Mouse (Mus musculus): ENCODE data around the gene Nsmce1.
A peak's percentile ranks its signal among the peaks of the same experiment; 100 is the strongest.

Gene Nsmce1

GRCm38 (mm10) chr7:125490947-125491735, at the start of gene Nsmce1:
Gene Nsmce1, minus strand, starts transcription at chr7:125491596.
- DNase-seq (ENCODE audit: low spot score) = peak; percentile 85

DNA sequence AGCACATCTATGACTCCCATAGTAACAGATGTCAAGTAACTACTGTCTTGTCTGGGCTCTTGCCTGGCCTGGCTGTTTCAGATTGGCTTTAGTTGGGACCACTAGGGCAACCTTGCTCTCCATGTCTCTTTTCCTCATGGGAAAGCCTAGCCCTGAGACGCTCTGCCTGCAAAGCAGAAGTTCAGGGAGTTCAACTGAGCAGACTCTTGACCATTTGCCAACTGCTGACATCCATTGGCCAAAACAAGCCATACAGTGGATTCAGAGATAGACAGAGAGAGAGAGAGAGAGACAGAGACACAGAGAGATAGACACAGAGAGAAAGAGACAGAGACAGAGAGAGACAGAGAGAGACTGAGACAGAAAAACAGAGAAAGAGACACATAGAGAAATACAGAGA, 49.6 kb upstream of the Nsmce1 start:
- no peak for DNase-seq (ENCODE audit: low spot score)

GRCm38 (mm10) chr7:125539351-125539750, 48.0 kb upstream of the Nsmce1 start:
- no peak for DNase-seq (ENCODE audit: low spot score)

DNA sequence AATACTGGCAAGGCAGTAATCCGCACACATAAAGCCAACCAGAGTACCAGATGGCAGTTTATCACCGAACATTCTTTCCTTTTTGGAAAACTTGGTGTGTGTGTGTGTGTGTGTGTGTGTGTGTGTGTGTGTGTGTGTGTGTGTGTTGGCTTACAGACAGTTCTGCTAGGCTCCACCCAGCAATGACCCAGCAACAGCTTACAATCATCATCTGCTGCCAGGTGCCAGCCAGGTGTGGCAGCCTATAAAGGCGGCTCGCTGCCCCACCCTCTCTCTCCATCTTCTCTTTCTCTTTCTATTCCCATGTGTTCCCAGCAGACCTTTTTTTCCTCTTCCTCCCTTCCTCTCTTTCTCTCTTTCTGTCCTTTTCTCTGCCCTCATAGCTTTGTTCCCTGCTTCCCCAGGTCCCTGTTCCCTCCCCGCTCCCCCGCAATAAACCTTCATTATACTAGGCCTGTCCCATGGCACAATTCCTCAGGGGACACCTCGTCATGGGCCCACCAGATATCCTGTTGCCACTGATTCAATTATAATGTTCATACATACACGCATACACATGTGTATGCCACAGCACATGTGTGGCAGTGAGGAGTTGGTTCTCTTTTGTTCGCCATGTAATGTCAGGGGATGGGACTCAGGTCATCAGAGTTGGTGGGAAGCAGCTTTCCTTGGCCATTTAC, 36.6 kb upstream of the Nsmce1 start:
- no peak for DNase-seq (ENCODE audit: low spot score)

DNA sequence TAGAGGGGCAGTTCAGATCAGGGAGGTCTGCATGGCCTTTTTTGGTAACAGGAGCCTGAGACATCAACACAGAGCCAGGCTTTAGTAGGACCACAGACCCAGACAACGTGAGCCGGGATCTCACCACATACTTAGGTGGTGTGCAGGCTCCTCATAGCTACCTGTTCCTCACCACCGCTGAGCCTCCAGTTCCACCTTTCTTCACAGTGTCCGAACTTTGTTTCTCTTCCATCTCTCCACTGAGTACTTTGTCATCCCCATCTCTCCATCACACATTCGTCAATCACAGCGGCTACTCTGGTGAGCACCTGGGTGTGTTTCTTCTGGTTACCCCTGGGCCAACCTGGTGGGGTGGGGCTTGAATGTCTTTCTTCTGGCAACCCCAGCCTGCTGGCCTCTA, 35.8 kb upstream of the Nsmce1 start:
- DNase-seq (ENCODE audit: low spot score) = no peak

- no peak for DNase-seq (ENCODE audit: low spot score)
Observed at GRCm38 (mm10) chr7:125523051-125523450, 31.7 kb upstream of the Nsmce1 start.

GRCm38 (mm10) chr7:125519715-125520114, 28.3 kb upstream of the Nsmce1 start:
- no peak for DNase-seq (ENCODE audit: low spot score)

DNA sequence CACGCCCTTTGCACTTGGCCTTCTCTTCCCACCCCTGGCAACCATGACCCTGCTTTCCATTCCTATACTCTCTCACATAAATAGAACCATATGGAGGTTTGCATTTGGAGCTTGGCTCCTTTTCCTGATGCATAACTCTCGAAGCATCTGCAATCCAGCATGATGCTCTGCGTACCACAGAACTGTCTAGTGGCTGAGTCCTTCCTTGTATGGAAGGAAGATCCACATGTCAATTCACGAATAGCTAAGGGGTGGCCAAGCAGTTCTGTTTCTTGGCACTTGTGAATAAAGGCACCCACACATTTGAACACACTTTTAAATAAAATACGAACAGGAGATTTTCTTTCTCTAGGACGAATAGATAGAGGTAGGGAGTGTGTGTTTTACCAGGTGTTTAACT, 26.1 kb upstream of the Nsmce1 start:
- no peak for DNase-seq (ENCODE audit: low spot score)

DNA sequence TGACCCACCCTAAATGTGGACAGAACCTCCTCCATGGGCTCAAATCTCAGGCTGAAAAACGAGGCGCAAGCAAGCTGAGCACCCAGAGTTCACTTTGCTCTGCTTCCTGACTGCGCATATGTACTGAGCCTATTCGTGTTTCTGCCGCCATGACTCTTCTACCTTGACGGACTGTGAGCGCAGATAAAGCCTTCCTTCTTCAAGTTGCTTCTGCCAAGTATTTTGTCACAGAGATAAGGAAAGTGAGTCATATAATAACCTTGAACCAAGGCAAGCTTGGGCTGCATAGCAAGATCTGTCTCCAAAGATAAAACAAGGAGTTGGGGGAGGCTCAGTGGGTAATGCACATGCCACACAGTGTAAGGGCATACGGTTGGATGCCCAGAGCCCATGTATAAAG, 25.3 kb upstream of the Nsmce1 start:
- DNase-seq (ENCODE audit: low spot score) = no peak

DNA sequence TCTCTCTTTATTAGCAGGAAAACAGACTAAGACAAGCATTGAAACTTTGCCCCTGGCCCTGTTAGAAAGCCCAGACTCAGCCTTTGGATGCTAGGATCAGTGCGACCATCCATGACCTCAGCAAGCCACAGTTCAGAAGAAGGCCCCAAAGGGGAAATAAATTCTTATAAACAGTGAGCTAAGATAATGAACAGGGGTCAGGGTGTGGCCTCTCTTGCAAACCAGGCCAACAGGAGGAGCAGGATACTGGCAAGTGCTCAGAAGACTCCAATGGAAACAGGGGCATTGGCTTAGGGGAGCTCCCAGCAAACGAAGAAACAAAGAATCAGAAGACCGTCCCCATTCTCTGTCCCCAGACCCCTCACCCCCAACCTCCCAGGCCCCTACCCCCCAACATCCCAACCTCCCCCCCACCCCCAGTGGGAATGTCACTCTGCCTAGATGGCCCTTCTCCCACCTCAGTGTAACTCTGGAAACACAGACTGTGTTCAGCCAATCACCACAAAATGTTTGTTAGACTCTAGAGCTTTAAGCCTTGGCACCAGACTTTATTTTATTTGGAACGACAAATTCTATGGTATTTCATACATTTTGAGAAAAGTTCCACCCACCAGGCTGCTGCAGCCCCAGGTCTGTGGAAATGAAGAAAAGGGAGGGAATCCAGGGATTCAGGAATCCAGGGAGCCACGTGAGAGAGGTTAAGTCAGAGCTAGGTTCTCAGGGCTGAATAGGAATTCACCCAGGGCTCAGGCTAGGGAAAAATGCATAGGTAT, 23.9 kb upstream of the Nsmce1 start:
- DNase-seq (ENCODE audit: low spot score) = no peak

GRCm38 (mm10) chr7:125511852-125512251, 20.5 kb upstream of the Nsmce1 start:
- no peak for DNase-seq (ENCODE audit: low spot score)

DNA sequence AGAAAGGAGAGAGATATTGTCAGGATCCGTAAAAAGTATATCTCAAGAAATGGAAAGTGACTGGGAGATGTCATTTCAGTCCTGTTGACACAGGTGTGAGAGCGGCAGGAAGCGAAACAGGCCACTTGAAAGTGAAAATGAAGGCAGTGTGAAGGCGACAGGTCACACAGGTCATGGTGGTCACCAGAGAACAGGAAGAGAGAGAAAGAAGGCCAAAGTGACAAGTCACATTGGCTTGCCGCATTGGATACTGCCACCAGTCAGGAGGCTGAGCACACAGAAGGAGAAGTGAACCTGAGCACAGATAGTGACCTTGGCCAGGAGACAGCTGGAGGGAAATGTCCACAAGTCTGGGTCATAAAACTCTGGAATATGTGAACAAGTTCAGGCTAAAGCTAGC, 20.0 kb upstream of the Nsmce1 start:
- no peak for DNase-seq (ENCODE audit: low spot score)

DNA sequence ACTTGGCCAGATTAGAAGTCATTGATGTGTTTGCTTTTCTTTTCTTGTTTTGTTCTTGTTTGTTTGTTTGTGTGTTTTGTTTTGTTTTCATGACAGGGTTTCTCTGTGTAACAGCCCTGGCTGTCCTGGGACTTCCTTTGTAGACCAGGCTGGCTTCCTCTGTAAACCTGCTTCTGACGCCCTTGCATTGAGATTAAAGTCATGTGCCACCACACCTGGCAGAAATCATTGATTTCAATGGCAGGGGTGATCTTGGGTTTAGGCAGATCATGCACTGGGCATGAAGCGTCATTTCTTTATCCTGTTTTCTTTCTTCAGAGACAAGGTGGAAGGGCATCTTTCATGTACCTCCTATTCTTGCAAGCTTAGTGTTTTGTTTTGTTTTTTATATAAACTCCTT, 15.9 kb upstream of the Nsmce1 start:
- DNase-seq (ENCODE audit: low spot score) = no peak

DNA sequence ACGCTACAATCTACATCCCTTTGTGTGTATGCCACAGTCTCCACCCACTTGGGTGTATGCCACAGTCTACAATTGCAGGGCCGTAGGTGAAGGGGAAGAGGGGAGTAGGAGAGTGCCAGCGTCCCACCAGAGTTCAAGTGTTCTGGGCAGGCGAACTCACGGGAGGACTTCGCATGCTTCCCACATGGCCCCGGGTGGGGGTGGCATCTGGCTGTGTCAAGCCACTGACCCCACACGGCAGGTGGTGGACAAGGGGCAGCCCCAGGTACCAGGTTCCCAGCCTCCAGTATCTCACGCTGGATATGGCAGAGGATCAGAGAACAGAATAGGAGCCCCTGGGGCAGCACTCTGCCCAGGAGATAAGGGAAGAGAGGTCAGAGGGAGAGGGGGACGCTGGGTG, 14.2 kb upstream of the Nsmce1 start:
- DNase-seq (ENCODE audit: low spot score) = no peak

GRCm38 (mm10) chr7:125504618-125505017, 13.2 kb upstream of the Nsmce1 start:
- no peak for DNase-seq (ENCODE audit: low spot score)

DNA sequence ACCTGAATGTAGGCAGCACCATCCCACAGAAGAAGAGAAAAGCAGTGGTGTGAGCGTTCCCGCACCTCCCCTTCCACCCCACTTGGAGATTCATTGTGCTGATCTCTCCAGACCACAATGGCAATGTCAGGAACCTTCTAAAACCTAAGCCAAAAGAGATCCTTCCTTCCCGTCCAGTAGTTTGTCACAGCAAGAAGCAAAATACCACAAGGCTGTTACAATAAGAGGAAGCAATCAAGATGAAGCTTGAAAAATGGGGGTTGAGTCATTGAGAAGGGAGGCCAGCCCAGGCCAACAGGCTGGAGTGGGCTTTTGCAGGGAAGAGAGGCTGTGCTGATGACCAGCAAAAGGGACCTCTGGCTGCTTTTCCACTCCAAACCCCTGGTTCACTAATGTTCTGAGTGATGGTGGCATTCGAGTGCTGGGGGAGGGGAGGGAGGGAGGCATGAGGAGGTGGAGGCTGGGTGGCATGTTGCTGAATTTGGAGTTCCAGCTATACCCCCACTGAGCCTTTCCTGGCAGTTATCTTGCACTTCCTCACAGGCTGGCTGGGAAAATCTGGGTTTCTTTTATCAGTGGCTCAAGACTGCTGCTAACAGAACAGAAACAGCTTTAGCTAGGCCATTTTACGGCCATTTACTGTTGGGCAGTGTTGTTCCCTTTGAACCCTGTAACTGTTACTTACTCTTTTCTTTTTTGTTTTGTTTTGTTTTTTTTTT, 12.1 kb upstream of the Nsmce1 start:
- no peak for DNase-seq (ENCODE audit: low spot score)

DNA sequence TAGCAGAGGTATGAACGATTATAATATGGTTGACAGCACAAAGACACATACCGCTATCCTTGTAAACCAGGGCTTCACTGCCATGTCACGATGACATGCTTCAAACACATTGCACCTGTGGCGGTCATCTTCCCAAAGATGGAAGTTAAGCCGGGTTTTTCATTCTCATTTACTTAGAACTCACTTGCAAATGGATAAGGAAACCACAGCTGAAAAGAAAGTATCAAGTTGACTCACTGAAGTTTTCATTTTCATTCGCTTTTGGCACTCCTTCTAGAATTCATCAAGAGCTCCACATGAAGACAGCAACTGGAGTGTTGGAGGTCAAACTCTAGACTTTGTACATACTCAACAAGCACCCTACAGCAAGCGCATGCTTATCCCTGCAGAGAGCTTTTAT, 9.5 kb upstream of the Nsmce1 start:
- no peak for DNase-seq (ENCODE audit: low spot score)

- no peak for DNase-seq (ENCODE audit: low spot score)
Observed at GRCm38 (mm10) chr7:125499927-125500868, 8.8 kb upstream of the Nsmce1 start.

DNA sequence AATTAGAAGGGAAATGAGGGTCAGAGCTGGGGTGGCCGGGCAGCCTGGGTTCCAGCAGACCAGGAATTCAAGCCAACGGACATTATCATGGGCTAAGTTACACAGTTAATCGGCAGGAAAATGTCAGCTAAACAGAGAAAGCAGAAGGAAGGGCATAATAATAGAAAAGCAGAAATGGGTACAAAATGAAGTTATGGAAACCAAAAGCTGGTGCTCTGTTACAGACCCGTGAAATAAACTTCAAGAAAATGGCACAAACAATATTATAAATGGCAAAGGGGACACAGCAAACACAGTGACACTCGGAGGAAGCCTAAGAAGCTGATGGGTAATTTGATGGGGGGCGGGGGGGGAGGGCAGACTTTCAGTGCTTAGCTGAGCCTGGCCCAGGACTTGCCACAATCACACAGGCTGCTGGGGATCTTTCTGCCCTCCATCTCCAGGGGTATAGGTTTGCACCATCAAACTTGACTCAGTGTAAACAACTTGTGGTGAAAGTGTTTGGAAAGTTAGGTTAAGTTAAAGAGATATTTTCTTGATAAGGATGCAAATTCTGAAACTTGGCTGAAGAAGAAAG, 4.6 kb upstream of the Nsmce1 start:
- no peak for DNase-seq (ENCODE audit: low spot score)

GRCm38 (mm10) chr7:125492551-125492950, 1.2 kb upstream of the Nsmce1 start:
- DNase-seq (ENCODE audit: low spot score) = no peak

GRCm38 (mm10) chr7:125491760-125492159, 364 bp upstream of the Nsmce1 start:
- no peak for DNase-seq (ENCODE audit: low spot score)
